Mouse (Mus musculus): ENCODE data around the gene Tmem50b. TPM values are rescaled to one million over a fixed set of nuclear protein-coding genes. Genes with fewer than 3 reads are reported as not detected.

The Tmem50b gene
- polyA plus RNA-seq, 1 experiment from 2014 or later = 41.6 TPM

Small RNA genes lying within 50 kb of the gene (microRNA-seq; reads per million reads assigned to microRNA genes)
- not detected for gene Mir6367 (ENCODE audit: borderline number of aligned reads)

Other genes with a start within 250 kb of the Tmem50b start
- 36.2 and 36.3 TPM in 2 replicates for gene Ifnar2, start 225.0 kb downstream of the Tmem50b start, polyA plus RNA-seq (2014; fragmentation: Nextera tagmentation; extraction: Ambion mirVana)
- gene Gm21970, start 206.1 kb downstream of the Tmem50b start, polyA plus RNA-seq (2014; fragmentation: Nextera tagmentation; extraction: Ambion mirVana) = not detected in 2 replicates
- gene Il10rb, start 191.6 kb downstream of the Tmem50b start, polyA plus RNA-seq (2014; fragmentation: Nextera tagmentation; extraction: Ambion mirVana) = 9.8 and 9.9 TPM in 2 replicates
- gene Ifnar1, start 112.6 kb downstream of the Tmem50b start, polyA plus RNA-seq (2014; fragmentation: Nextera tagmentation; extraction: Ambion mirVana) = 51.5 and 57.4 TPM in 2 replicates
- 40.4 and 41.4 TPM in 2 replicates for gene Ifngr2, start 50.7 kb downstream of the Tmem50b start, polyA plus RNA-seq (2014; fragmentation: Nextera tagmentation; extraction: Ambion mirVana)
- gene Dnajc28, start 21.2 kb upstream of the Tmem50b start, polyA plus RNA-seq (2014; fragmentation: Nextera tagmentation; extraction: Ambion mirVana) = 3.5 and 4.7 TPM in 2 replicates
- 113 and 117 TPM in 2 replicates for gene Gart, start 49.2 kb upstream of the Tmem50b start, polyA plus RNA-seq (2014; fragmentation: Nextera tagmentation; extraction: Ambion mirVana)
- gene Son, start 49.7 kb upstream of the Tmem50b start, polyA plus RNA-seq (2014; fragmentation: Nextera tagmentation; extraction: Ambion mirVana) = 135 and 143 TPM in 2 replicates
- 32.4 and 36.7 TPM in 2 replicates for gene Donson, start 91.0 kb upstream of the Tmem50b start, polyA plus RNA-seq (2014; fragmentation: Nextera tagmentation; extraction: Ambion mirVana)
- gene Cryzl1, start 131.2 kb upstream of the Tmem50b start, polyA plus RNA-seq (2014; fragmentation: Nextera tagmentation; extraction: Ambion mirVana) = 66.7 and 76.4 TPM in 2 replicates
- 36.5 and 40.1 TPM in 2 replicates for gene Itsn1, start 131.5 kb upstream of the Tmem50b start, polyA plus RNA-seq (2014; fragmentation: Nextera tagmentation; extraction: Ambion mirVana)

Data from embryonic facial prominence, embryonic 11.5 days (tissue).